Mouse (Mus musculus) midbrain, postnatal 0 days (tissue): ENCODE data around the gene Klrb1. TPM values are rescaled to one million over a fixed set of nuclear protein-coding genes. Genes with fewer than 3 reads are reported as not detected.
"Not testable (repeated sequence)": the region's sequence is repeated elsewhere in the genome, so short reads cannot be mapped to it uniquely, and the experiment has no call there.

Experiments
- ATAC-seq: fragments of 200-750 bp; cut with Nextera tagmentation; 2 replicates; pipeline ENCODE4 v1.8.0; 2017; ENCODE audit warnings: moderate number of reproducible peaks, mild to moderate bottlenecking, moderate TSS enrichment, moderate library complexity; ENCODE audit not compliant: low FRiP score
- DNase-seq: peaks from one replicate; pipeline ENCODE4 v3.0.0-alpha.2; 2015; ENCODE audit warnings: low spot score
- H3K27ac ChIP-seq: fragments of 300-500 bp; sonication (generic); 2 replicates; pipeline ENCODE4 v1.5.1; 2014; ENCODE audit warnings: low read depth, mild to moderate bottlenecking, low read length, mixed read lengths
- H3K27me3 ChIP-seq: fragments of 300-500 bp; sonication (generic); 2 replicates; pipeline ENCODE4 v1.6.1; 2014; ENCODE audit warnings: low read length, control low read depth, mixed read lengths; ENCODE audit not compliant: insufficient read depth
- H3K36me3 ChIP-seq: fragments of 300-500 bp; sonication (generic); 2 replicates; pipeline ENCODE4 v1.6.1; 2014; ENCODE audit warnings: low read length, control low read depth, mixed read lengths; ENCODE audit not compliant: insufficient read depth
- H3K4me1 ChIP-seq: fragments of 300-500 bp; sonication (generic); 2 replicates; pipeline ENCODE4 v1.6.1; 2014; ENCODE audit warnings: mild to moderate bottlenecking, control low read depth, antibody characterized with exemption, low read length, mixed read lengths; ENCODE audit not compliant: insufficient read depth
- H3K4me2 ChIP-seq: fragments of 300-500 bp; sonication (generic); 2 replicates; pipeline ENCODE4 v1.6.1; 2014; ENCODE audit warnings: low read depth, mild to moderate bottlenecking, low read length, mixed read lengths; ENCODE audit not compliant: poor library complexity, severe bottlenecking
- H3K4me3 ChIP-seq: fragments of 300-500 bp; sonication (generic); 2 replicates; pipeline ENCODE4 v1.5.1; 2014; ENCODE audit warnings: low read depth, mild to moderate bottlenecking, low read length, moderate library complexity
- H3K9ac ChIP-seq: fragments of 300-500 bp; sonication (generic); replicated peaks from 2 replicates; pipeline ENCODE4 v1.6.1; 2014; ENCODE audit warnings: mild to moderate bottlenecking, low read length, moderate library complexity, mixed read lengths; ENCODE audit not compliant: poor library complexity, severe bottlenecking
- H3K9me3 ChIP-seq: fragments of 300-500 bp; sonication (generic); 2 replicates; pipeline ENCODE4 v1.6.1; 2016; ENCODE audit warnings: low read length, control low read depth
- CTCF ChIP-seq: IDR thresholded peaks from 2 replicates; pipeline ENCODE4 v1.5.1; 2016; ENCODE audit warnings: antibody characterized with exemption, mild to moderate bottlenecking
- WGBS: fragments of 180-500 bp; shearing (Covaris S2); extraction: QIAGEN DNeasy Blood & Tissue Kit; methylation state at CpG from one replicate; pipeline ENCODE4 v1.1.7; 2014; 5-methylcytosine and 5-hydroxymethylcytosine counted together
- polyA plus RNA-seq: library from polyadenylated mRNA; unstranded; fragments of >200 nt; fragmentation: Nextera tagmentation; extraction: Ambion mirVana; gene quantifications from 2 replicates; pipeline ENCODE4 v1.2.1, GENCODE M21; 2015
- total RNA-seq: library from RNA; depleted of rRNA; stranded (reverse); fragments of >200 nt; gene quantifications from 2 replicates; pipeline ENCODE4 v1.2.3, GENCODE M21; 2014

Gene Klrb1
- total and polyA plus RNA-seq, 2 experiments from 2014 or later = 2.3 to 3.0 TPM

DNA sequence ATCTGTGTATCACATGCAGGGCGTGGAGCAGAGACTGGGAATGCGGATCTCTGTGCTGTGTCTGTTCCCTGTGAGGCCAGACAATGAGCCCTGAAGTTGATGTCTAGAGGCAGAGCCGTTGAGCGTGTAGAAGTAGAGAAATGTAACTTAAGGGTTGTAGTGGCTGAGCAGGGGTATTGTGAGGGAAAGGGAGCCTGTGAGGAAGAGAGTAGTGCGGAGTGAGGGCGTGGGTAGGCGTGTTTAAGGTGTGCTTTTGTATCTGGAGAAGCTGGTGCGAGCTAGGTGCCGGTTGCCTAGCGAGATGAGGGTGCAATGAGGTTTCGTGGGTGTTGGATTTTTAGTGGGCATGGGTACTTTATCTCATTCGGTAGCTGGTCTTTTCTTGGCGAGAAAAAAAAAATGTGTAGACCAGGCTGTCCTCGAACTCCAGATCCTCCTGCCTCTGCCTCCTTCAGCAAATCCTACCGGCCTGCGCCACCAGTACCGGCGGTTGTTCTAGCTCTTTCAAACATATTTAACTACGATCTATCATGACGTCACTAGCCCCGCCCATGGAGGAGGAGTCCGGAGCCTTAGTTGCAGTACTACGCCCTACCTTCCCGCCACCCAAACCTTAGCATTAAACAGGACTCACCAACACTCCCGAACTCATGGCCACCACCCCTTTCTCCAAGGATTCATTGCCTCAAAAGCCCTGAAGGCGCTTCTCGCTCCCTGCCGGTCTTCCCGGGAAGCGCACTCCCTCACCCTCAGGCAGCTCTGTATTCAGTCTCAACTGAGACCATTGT is 41.1 kb upstream of the Klrb1 start:
- 2% methylated on average over 29 of the region's 30 CpGs for WGBS

DNA sequence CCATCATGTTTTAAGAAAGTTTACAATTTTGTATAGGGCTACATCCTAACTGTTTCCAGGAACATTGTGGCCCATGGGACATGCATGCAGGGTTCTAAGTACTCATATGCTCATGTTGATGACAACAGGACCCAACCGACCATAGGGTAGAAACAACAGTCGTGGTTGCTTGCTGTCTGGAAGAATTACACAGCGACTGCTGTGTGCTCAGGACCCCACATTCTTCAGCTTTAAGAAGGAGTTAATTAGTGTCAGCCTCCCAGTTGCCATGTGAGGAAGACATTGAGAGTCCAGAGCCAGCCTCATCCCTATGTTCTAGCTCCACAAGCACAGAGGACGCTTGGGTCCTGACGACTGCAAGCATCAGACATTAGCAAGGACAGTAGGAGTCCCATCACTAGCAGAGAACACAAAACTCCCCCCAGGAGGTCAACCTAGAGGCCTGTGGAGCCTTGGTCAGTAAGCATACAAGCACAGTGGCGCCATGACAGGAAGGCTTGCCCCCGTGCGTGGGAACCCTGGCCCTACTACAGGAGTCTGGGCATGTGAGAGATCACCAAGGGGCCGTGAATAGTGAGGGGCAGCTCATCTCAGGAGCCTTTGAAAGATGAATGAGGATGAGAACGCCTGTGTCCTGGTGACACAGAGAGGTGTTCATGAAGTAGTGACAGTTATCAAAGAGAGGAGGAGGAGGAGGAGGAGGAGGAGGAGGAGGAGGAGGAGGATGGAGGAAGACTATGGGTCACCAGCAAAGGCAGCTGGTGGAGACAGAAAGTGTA is 40.2 kb upstream of the Klrb1 start:
- Histone ChIP-seq H3K4me2 (peak overlapping the region; percentile 44; the same call in 1 of the 2 replicates), H3K4me3 (peak overlapping the region; percentile 37; the same call in 1 of the 2 replicates), H3K27ac (peak overlapping the region; percentile 76)
- not testable (repeated sequence) for H3K4me1 ChIP-seq, H3K27me3 ChIP-seq, H3K36me3 ChIP-seq, ATAC-seq, H3K9ac ChIP-seq, H3K9me3 ChIP-seq, DNase-seq
- WGBS = 81% methylated on average over 9 of the region's 10 CpGs

More for the DNA sequence above, 41.1 kb upstream of the Klrb1 start:
- Histone ChIP-seq H3K4me1 (no peaks in the 10 kb centered on the region), H3K4me3 (peak overlapping the region; percentile 37), H3K9me3 (no peaks in the 10 kb centered on the region), H3K36me3 (no peaks in the 10 kb centered on the region), H3K4me2 (peak overlapping the region; percentile 44), H3K27ac (peak overlapping the region; percentile 76), H3K9ac (peak overlapping the region; percentile 29; the same call in 1 of the 2 replicates), H3K27me3 (no peaks in the 10 kb centered on the region)
- peak; percentile 83 for TF ChIP-seq CTCF
- peak; percentile 89 for ATAC-seq
- peak; percentile 98 for DNase-seq

DNA sequence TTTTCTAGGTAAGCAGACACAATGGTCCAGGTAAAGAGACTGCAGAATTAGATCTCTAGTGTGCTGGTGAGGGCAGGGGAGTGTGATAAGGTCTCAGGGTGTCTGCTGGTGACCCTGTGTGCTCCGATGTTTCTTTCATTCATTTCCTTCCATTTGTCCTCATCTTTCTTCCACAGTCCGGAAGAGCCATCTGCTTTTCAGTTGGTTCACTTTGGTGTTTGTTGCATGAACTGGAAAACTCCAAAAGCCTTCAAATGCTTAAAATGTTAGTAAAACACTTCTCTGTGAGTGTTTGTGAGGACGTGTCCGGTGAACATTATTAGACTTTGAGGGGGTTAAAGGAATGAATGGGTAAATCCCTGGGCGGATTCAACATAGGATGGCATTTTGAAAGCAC is 38.3 kb upstream of the Klrb1 start:
- Histone ChIP-seq H3K27ac (peak overlapping the region; percentile 90), H3K4me2 (peak overlapping the region; percentile 44), H3K27me3 (no peaks in the 10 kb centered on the region), H3K4me1 (no peaks in the 10 kb centered on the region), H3K9ac (peak overlapping the region; percentile 72; the same call in 1 of the 2 replicates), H3K4me3 (peak overlapping the region; percentile 60), H3K9me3 (no peaks in the 10 kb centered on the region), H3K36me3 (no peaks in the 10 kb centered on the region)
- WGBS = 42% methylated on average over 5 of the region's 5 CpGs
- ATAC-seq = no peak
- TF ChIP-seq CTCF = no peak; the same call in 1 of the 2 replicates
- no peak for DNase-seq

DNA sequence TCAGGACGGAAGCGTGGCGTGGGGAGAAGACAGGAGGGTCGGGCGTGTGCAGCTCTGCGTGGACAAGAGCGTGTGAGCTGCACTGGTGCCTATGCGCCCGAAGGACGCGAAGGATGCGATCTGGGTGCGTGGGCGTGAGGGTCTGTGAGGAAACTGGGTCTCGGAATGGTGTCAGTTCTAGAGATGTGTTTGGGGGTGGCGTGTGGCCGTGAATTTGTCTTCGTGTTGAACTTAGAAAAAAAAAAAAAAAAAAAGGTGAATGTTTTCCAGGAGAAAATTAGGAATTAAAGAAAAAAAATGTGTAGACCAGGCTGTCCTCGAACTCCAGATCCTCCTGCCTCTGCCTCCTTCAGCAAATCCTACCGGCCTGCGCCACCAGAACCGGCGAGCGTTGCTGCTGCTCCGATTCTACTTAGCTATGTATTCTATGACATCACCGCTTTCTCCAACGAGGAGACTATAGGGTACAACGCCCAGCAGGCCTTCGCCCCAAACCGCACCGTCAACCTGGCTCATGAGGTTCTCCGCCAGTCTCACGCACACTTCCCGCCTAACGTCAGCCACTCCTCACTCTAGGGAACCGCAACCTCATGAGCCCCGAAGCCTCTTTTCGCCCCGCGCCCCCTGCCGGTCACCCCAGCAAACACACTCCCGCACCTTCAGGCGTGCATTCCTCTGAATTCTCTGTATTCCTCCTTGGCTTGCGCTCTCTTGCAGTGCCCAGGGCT is 37.7 kb upstream of the Klrb1 start:
- peak overlapping the region; percentile 72 for H3K9ac ChIP-seq
- not testable (repeated sequence) for H3K9me3 ChIP-seq, H3K36me3 ChIP-seq, H3K4me1 ChIP-seq, H3K27me3 ChIP-seq
- peak; percentile 87 for TF ChIP-seq CTCF
- WGBS = under 1% methylated on average over 44 of the region's 44 CpGs
- peak overlapping the region; percentile 44 for H3K4me2 ChIP-seq
- ATAC-seq (peak; percentile 77), DNase-seq (peak; percentile 85)
- peak overlapping the region; percentile 60 for H3K4me3 ChIP-seq
- peak overlapping the region; percentile 90 for H3K27ac ChIP-seq

DNA sequence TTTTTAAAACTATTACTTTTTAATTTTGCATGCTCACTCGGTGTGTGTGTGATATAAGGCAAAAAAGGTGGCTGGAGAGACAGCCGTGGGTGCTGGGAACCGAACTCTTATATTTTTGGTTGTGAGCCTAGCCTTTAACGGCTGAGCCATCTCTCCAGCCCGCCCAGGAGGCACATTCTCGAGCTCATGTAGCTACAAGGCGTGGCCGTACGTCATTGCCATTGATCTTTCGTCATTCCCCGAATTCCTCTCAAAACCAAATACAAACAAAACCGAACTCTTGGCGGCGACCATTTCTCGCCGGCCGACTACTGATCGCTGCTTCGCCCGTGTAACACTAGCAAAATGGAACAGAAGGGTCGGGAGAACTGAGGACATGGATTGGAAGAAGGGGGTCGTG is 37.2 kb upstream of the Klrb1 start:
- H3K9me3 ChIP-seq, H3K4me1 ChIP-seq, H3K27me3 ChIP-seq, H3K36me3 ChIP-seq: not testable (repeated sequence)
- ATAC-seq = peak; percentile 57
- peak overlapping the region; percentile 60 for H3K4me3 ChIP-seq
- under 1% methylated on average over 22 of the region's 22 CpGs for WGBS
- DNase-seq = peak; percentile 83
- H3K4me2 ChIP-seq = peak overlapping the region; percentile 26; the same call in 1 of the 2 replicates
- H3K27ac ChIP-seq = peak overlapping the region; percentile 90
- H3K9ac ChIP-seq = peak overlapping the region; percentile 72
